Mouse (Mus musculus): ENCODE measurements around the gene Ap1s1. TPM values are rescaled to one million over a fixed set of nuclear protein-coding genes. Genes with fewer than 3 reads are reported as not detected.

Gene Ap1s1
- polyA plus RNA-seq, 1 experiment from 2014 or later = 193 TPM

DNA sequence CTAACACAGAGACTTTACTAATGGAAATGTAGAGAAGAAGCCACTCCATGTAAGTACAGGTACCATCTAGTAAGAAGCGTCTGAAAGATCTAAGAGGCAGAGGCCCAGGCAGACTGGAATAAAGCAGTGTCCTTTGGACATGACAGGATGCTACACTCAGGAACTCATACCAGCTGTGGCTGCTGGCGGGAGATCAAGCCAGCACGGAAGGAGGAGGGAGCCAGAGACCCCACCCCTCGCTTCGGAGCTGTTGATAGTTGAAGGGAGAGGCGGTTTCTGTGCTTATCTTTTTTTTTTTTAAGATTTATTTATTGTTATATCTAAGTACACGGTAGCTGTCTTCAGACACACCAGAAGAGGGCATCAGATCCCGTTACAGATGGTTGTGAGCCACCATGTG lies 38.7 kb downstream of the Ap1s1 start:
- no peak for ATAC-seq (ENCODE audit: low FRiP score, low read depth)
- no peak overlapping the region for H3K4me3 ChIP-seq
- no peaks in the 10 kb centered on the region for H3K4me1 ChIP-seq
- H3K4me2 ChIP-seq (replicated peaks) = no peak overlapping the region
- H3K27ac ChIP-seq = no peak overlapping the region
- WGBS = 65% methylated on average over 8 of the region's 8 CpGs
- no peak overlapping the region for H3K9ac ChIP-seq
- H3K36me3 ChIP-seq = no peaks in the 10 kb centered on the region
- H3K27me3 ChIP-seq (replicated peaks) = no peaks in the 10 kb centered on the region
- no peaks in the 10 kb centered on the region for H3K9me3 ChIP-seq

DNA sequence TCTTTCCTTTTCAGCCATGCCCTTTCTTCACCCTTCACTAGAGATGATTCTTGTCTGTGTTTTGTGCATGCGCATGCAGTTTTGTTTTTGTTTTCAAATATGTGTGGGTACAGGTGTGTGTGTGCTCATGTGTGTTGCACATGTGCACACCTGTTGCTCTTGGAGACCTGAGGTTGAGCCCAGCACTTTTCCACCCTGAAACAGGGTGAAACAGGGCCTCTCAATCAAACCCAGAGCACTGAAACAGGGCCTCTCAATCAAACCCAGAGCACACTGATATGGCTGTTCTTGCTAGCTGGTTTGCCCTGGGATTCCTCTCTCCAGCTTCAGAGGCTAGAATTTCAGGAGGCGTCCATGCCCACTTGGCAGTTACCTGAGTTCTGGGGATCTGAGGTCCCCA lies 45.3 kb downstream of the Ap1s1 start:
- H3K4me1 ChIP-seq = no peaks in the 10 kb centered on the region
- no peak overlapping the region for H3K4me3 ChIP-seq
- WGBS = 86% methylated on average over 2 of the region's 2 CpGs
- no peak overlapping the region for H3K4me2 ChIP-seq (replicated peaks)
- no peaks in the 10 kb centered on the region for H3K9me3 ChIP-seq
- peaks cover 7% of the 10 kb centered on the region for H3K36me3 ChIP-seq
- no peak overlapping the region for H3K9ac ChIP-seq
- no peak for ATAC-seq (ENCODE audit: low FRiP score, low read depth)
- no peaks in the 10 kb centered on the region for H3K27me3 ChIP-seq (replicated peaks)
- H3K27ac ChIP-seq = no peak overlapping the region

DNA sequence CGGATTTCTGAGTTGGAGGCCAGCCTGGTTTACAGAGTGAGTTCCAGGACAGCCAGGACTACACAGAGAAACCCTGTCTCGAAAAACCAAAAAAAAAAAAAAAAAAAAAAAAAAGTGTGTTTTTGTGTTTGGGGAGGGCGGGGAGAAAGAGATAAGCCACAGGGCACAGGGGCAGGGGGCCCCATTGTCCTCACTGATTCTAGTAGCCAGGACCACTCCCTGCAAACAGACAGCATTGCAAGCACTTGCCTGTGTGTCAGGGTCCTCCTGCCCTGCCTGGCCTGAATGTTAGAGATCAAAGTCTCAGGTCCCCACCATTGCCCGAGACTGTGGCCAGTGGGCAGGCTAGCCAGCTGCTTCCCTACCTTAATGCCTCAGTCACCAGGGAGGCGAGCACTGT lies 46.5 kb downstream of the Ap1s1 start:
- WGBS = 79% methylated on average over 5 of the region's 5 CpGs
- no peaks in the 10 kb centered on the region for H3K27me3 ChIP-seq (replicated peaks)
- no peaks in the 10 kb centered on the region for H3K4me1 ChIP-seq
- no peak overlapping the region for H3K4me2 ChIP-seq (replicated peaks)
- peaks cover 18% of the 10 kb centered on the region for H3K36me3 ChIP-seq
- no peaks in the 10 kb centered on the region for H3K9me3 ChIP-seq
- H3K9ac ChIP-seq = no peak overlapping the region
- ATAC-seq (ENCODE audit: low FRiP score, low read depth) = no peak
- no peak overlapping the region for H3K27ac ChIP-seq
- H3K4me3 ChIP-seq = no peak overlapping the region

DNA sequence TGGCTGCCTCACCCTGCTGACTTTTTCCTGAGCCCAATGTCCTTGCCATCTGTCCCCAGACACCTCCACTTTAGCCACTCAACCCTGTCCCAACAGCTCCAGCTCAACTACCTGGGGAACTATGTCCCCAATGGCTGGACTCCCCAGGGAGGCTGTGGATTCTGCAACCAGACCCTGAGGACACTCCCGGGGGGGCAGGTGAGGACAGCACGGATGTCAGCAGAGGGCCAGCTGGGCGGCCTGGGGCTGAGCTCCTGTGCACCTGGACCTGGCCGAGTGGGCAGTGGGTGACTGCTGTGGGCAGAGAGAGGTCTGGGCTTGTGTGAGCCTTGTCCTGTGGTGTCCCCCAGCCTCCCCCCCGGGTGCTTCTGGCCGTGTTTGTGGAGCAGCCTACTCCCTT lies 56.1 kb downstream of the Ap1s1 start:
- Histone ChIP-seq H3K9ac (no peak overlapping the region), H3K4me3 (no peak overlapping the region), H3K4me2 (replicated peaks) (no peak overlapping the region), H3K4me1 (peaks cover 15% of the 10 kb centered on the region), H3K27me3 (replicated peaks) (no peaks in the 10 kb centered on the region), H3K27ac (no peak overlapping the region), H3K36me3 (peaks cover 62% of the 10 kb centered on the region), H3K9me3 (no peaks in the 10 kb centered on the region)
- no peak for ATAC-seq (ENCODE audit: low FRiP score, low read depth)
- WGBS = 91% methylated on average over 6 of the region's 6 CpGs

DNA sequence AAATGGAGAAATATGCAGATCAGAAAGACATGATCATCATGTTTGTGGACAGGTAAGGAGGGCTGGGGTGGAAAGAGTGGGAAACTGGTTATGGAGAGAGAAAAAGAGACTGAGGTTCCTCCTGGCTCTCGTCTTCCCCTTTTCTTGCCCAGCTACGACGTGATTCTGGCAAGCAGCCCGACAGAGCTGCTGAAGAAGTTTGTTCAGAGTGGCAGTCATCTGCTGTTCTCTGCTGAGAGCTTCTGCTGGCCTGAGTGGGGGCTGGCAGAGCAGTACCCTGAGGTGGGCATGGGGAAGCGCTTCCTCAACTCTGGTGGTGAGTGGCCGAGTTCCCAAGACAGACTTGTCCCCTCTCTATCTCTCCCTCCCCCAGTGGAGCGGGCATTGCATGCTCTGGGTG lies 57.5 kb downstream of the Ap1s1 start:
- H3K27ac ChIP-seq = no peak overlapping the region
- 78% methylated on average over 7 of the region's 7 CpGs for WGBS
- peak overlapping the region; percentile 89 for H3K9ac ChIP-seq
- H3K27me3 ChIP-seq (replicated peaks) = no peaks in the 10 kb centered on the region
- ATAC-seq (ENCODE audit: low FRiP score, low read depth) = no peak
- peak overlapping the region; percentile 71 for H3K4me3 ChIP-seq
- peak overlapping the region; percentile 81 for H3K4me2 ChIP-seq (replicated peaks)
- peaks cover 60% of the 10 kb centered on the region for H3K36me3 ChIP-seq
- no peaks in the 10 kb centered on the region for H3K9me3 ChIP-seq
- peaks cover 15% of the 10 kb centered on the region for H3K4me1 ChIP-seq

DNA sequence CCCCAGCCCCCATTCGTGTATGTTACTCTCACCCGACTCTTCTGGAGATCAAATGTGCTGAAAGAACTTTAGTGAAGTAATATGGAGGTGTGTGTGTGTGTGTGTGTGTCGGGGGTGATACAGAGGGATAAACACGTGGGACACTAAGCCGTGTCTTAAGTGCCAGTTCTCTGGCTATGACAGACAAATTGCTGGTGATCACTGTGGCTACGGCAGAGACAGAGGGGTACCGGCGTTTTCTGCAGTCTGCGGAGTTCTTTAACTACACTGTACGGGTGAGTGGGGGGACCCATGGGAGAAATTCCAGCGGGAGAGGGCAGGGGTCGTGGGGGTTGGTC lies 58.0 kb downstream of the Ap1s1 start, which contains the start of gene Znhit1:
Gene Znhit1, minus strand, starts transcription at position 88 of the 338 bp plus-strand sequence.
- H3K4me1 ChIP-seq = peaks cover 15% of the 10 kb centered on the region
- H3K4me3 ChIP-seq = peak within 1 kb of the TSS; percentile 71
- no peaks in the 10 kb centered on the region for H3K9me3 ChIP-seq
- peaks cover 56% of the 10 kb centered on the region for H3K36me3 ChIP-seq
- H3K27me3 ChIP-seq (replicated peaks) = no peaks in the 10 kb centered on the region
- WGBS = 10% methylated on average over 12 of the region's 12 CpGs
- peak within 1 kb of the TSS; percentile 83 for H3K27ac ChIP-seq
- H3K4me2 ChIP-seq (replicated peaks) = peak within 1 kb of the TSS; percentile 81
- peak within 1 kb of the TSS; percentile 89 for H3K9ac ChIP-seq
- ATAC-seq (ENCODE audit: low FRiP score, low read depth) = 0 out of 2 replicates have a peak, but pooled peaks have one; percentile 8

DNA sequence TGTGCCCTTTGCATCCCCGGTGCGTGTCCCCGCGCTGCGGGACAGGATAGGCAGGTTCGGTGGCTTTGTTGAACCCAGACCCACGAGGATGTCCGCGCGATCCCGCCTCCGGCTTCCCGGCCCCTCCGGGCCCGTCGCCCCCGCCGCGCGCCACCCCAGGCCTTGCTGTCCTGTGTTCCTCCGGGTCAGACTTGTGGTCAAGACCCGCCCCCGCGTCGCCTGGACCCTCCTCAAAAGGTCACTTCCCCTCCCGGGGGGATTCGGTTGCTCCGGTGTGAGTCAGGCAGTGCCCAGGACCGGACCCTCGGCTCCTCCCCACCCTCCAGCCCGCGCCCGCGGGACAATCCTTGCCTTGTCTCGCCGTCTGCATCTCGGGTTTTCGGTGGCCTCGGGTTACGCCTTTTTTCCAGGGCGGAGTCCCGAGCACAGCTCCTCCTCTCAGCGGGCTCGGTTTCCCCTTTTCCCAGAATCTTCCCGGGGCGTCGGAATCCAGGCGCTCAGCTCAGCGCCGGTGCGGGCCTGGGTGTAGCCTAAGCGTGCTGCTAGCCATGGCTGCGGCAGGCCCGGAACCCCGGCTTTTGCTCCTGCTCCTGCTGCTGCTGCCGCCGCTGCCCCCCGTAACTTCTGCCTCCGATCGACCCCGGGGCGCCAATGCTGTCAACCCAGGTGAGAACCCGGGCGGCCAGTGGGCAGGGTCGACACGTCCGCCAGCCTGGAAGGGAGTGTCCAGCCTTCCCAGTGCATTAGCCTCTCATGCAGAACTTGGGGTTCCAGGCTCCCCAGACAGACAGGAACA lies 58.6 kb downstream of the Ap1s1 start:
- ATAC-seq (ENCODE audit: low FRiP score, low read depth) = peak; percentile 61
- Histone ChIP-seq H3K9ac (peak overlapping the region; percentile 89), H3K9me3 (no peaks in the 10 kb centered on the region), H3K4me3 (peak overlapping the region; percentile 71), H3K27me3 (replicated peaks) (no peaks in the 10 kb centered on the region), H3K27ac (peak overlapping the region; percentile 83), H3K4me2 (replicated peaks) (peak overlapping the region; percentile 81), H3K36me3 (peaks cover 50% of the 10 kb centered on the region), H3K4me1 (peaks cover 15% of the 10 kb centered on the region)
- WGBS = under 1% methylated on average over 67 of the region's 67 CpGs

DNA sequence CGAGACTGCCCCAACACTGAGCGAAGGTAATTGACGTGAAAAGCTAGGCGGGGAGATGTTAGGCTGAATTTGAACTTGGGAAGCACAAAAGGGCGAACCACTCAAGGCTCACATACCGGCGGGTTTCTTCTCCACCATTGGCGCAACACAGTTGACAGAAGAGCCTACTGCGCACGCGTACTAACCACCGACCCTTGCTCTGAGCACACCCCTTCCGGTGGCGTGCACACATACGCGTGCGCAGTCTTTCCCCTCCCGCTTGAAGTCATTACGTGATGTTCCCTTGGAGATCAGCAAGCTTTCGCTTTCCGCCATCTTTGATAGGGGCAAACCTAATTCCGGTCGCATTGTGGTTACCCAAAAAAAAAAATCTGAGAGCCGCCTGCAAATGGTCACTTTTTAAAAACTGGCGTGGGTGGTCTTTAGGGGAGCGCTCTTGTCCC lies 59.2 kb downstream of the Ap1s1 start, which contains the start of gene Plod3:
Gene Plod3, plus strand, starts transcription at position 325 of the 443 bp plus-strand sequence.
- H3K9ac ChIP-seq = peak within 1 kb of the TSS; percentile 89
- H3K4me1 ChIP-seq = peaks cover 15% of the 10 kb centered on the region
- H3K36me3 ChIP-seq = peaks cover 48% of the 10 kb centered on the region
- peak within 1 kb of the TSS; percentile 81 for H3K4me2 ChIP-seq (replicated peaks)
- H3K27me3 ChIP-seq (replicated peaks) = no peaks in the 10 kb centered on the region
- WGBS = under 1% methylated on average over 26 of the region's 26 CpGs
- peak within 1 kb of the TSS; percentile 83 for H3K27ac ChIP-seq
- peak; percentile 83 for ATAC-seq (ENCODE audit: low FRiP score, low read depth)
- no peaks in the 10 kb centered on the region for H3K9me3 ChIP-seq
- peak within 1 kb of the TSS; percentile 71 for H3K4me3 ChIP-seq

MicroRNAs within 50 kb of the gene (microRNA counts, 519-probe panel; counts per million panel counts)
- 342 counts per million, percentile 67 among the panel's probes with 10 or more counts for microRNA mmu-miR-702

Small RNAs within 50 kb of the gene (microRNA-seq; reads per million reads assigned to microRNA genes)
- gene Mir702 = 42.6 reads per million, percentile 40 among the genes with 10 or more reads in this experiment

Other genes with a start within 250 kb of the Ap1s1 start
- gene Col26a1, start 162.9 kb downstream of the Ap1s1 start, polyA plus RNA-seq (2016; fragmentation: Nextera tagmentation; extraction: Ambion mirVana) = 67.9 and 74.6 TPM in 2 replicates
- gene Ift22, start 138.0 kb downstream of the Ap1s1 start, polyA plus RNA-seq (2016; fragmentation: Nextera tagmentation; extraction: Ambion mirVana) = 98.2 and 106 TPM in 2 replicates
- gene Fis1, start 92.9 kb downstream of the Ap1s1 start, polyA plus RNA-seq (2016; fragmentation: Nextera tagmentation; extraction: Ambion mirVana) = 304 and 321 TPM in 2 replicates
- gene Cldn15, start 79.5 kb downstream of the Ap1s1 start, polyA plus RNA-seq (2016; fragmentation: Nextera tagmentation; extraction: Ambion mirVana) = 0.27 and 0.30 TPM in 2 replicates
- gene Plod3, start 59.1 kb downstream of the Ap1s1 start, polyA plus RNA-seq (2016; fragmentation: Nextera tagmentation; extraction: Ambion mirVana) = 38.4 and 39.8 TPM in 2 replicates
- gene Znhit1, start 58.1 kb downstream of the Ap1s1 start, polyA plus RNA-seq (2016; fragmentation: Nextera tagmentation; extraction: Ambion mirVana) = 103 and 109 TPM in 2 replicates
- gene Vgf, start 19.7 kb downstream of the Ap1s1 start, polyA plus RNA-seq (2016; fragmentation: Nextera tagmentation; extraction: Ambion mirVana) = 3.6 and 4.5 TPM in 2 replicates
- gene Serpine1, start 26.1 kb upstream of the Ap1s1 start, polyA plus RNA-seq (2016; fragmentation: Nextera tagmentation; extraction: Ambion mirVana) = 0.11 and 0.23 TPM in 2 replicates
- gene Trim56, start 70.1 kb upstream of the Ap1s1 start, polyA plus RNA-seq (2016; fragmentation: Nextera tagmentation; extraction: Ambion mirVana) = 4.3 and 5.3 TPM in 2 replicates
- gene Muc3, start 103.2 kb upstream of the Ap1s1 start, polyA plus RNA-seq (2016; fragmentation: Nextera tagmentation; extraction: Ambion mirVana) = not detected in 2 replicates
- gene Muc3a, start 166.3 kb upstream of the Ap1s1 start, polyA plus RNA-seq (2016; fragmentation: Nextera tagmentation; extraction: Ambion mirVana) = not detected in 2 replicates
- 20.6 and 23.5 TPM in 2 replicates for gene Ache, start 241.4 kb upstream of the Ap1s1 start, polyA plus RNA-seq (2016; fragmentation: Nextera tagmentation; extraction: Ambion mirVana)
- 11.4 and 11.6 TPM in 2 replicates for gene Ufsp1, start 248.5 kb upstream of the Ap1s1 start, polyA plus RNA-seq (2016; fragmentation: Nextera tagmentation; extraction: Ambion mirVana)

All from neural tube, embryonic 12.5 days (tissue).